Mouse (Mus musculus) thymus, adult 2 months (tissue): Measurements from ENCODE around the gene Slc35d2.

ENCODE experiments used
- CTCF ChIP-seq: fragments of 200-500 bp; IDR thresholded peaks from 2 replicates; pipeline ENCODE4 v1.5.1; 2012; ENCODE audit warnings: mild to moderate bottlenecking, control low read depth, low read length, moderate library complexity, borderline replicate concordance; ENCODE audit not compliant: control insufficient read depth, poor library complexity, insufficient read depth; ENCODE audit errors: extremely low read depth
- POLR2A ChIP-seq: fragments of 200-500 bp; IDR thresholded peaks from 2 replicates; pipeline ENCODE4 v1.6.1; 2012; ENCODE audit warnings: mild to moderate bottlenecking, low read length, control low read depth, moderate library complexity; ENCODE audit not compliant: control insufficient read depth, poor library complexity, insufficient read depth; ENCODE audit errors: extremely low read depth

DNA sequence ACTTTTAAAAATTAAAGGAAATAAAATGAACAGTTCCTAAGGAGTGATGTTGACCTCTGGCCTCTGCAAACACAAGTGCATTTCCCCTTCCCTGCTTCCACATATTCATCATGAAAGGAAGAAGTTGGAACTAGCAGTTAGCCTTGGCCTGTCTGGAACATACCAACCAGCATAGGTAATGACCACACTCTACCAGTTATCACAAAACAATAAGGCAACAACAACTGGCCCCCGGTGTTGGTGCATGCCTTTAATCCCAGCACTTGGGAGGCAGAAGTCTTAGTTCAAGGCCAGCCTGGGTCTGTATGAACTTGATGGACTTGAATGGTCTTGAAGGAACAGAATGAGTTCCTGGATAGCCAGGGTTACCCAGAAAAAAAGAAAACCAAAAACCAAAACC, 18.7 kb downstream of the Slc35d2 start:
- TF ChIP-seq CTCF (no peak), POLR2A (no peak)
